In genomic region chr17:34029150-34029889, GRCm38 (mm10) we compare ENCODE assay signal across 9 mouse cellular contexts. TPM values are rescaled to one million over a fixed set of nuclear protein-coding genes. Genes with fewer than 3 reads are reported as not detected.
DNase-seq lines count a peak whose midpoint lies in the region; ATAC-seq and TF ChIP-seq lines count a peak whose summit lies in the region.
"Had no signal": no experiment of that assay in that cellular context is flagged by ENCODE, and none has a peak within 500 bp of the region (broad histone marks: within the 10 kb centered on the region; RNA-seq: fewer than 3 reads in every experiment).

No protein-coding gene starts in this region.

- peak overlapping the region; percentile 97 for H3K4me2 ChIP-seq in kidney, embryonic 16.5 days (replicated peaks; ENCODE audit: low read depth, low read length)
- H3K4me2 ChIP-seq in embryonic facial prominence, embryonic 14.5 days (ENCODE audit: low read depth, low read length), result peak overlapping the region; percentile 98
- H3K4me2 ChIP-seq in hindbrain, embryonic 14.5 days (replicated peaks), result peak overlapping the region; percentile 83
- H3K4me2 ChIP-seq in midbrain, embryonic 16.5 days (ENCODE audit: low read length), result peak overlapping the region; percentile 78; the same call in 1 of the 2 replicates

- peak overlapping the region; percentile 88 for H3K4me3 ChIP-seq in kidney, embryonic 16.5 days (ENCODE audit: low read length)
- H3K4me3 ChIP-seq in kidney, adult 2 months (ENCODE audit: insufficient read depth, low read depth, low read length), result no peak overlapping the region
- peak overlapping the region; percentile 88 for H3K4me3 ChIP-seq in embryonic facial prominence, embryonic 14.5 days (ENCODE audit: low read depth, low read length)
- H3K4me3 ChIP-seq in hindbrain, embryonic 14.5 days (replicated peaks; ENCODE audit: low read length), result 0 out of 2 replicates have a peak overlapping the region, but pooled peaks have one; percentile 90
- peak overlapping the region; percentile 81; the same call in 1 of the 2 replicates for H3K4me3 ChIP-seq in midbrain, embryonic 16.5 days (ENCODE audit: low read depth, low read length)

- no peaks in the 10 kb centered on the region for H3K9me3 ChIP-seq in kidney, embryonic 16.5 days (ENCODE audit: low read length)
- no peaks in the 10 kb centered on the region for H3K9me3 ChIP-seq in embryonic facial prominence, embryonic 14.5 days (ENCODE audit: control insufficient read depth, low read length)
- no peaks in the 10 kb centered on the region for H3K9me3 ChIP-seq in hindbrain, embryonic 14.5 days (ENCODE audit: control insufficient read depth, low read length)
- no peaks in the 10 kb centered on the region for H3K9me3 ChIP-seq in midbrain, embryonic 16.5 days (replicated peaks; ENCODE audit: control insufficient read depth, low read length, poor library complexity, severe bottlenecking)

- peak overlapping the region; percentile 92 for H3K9ac ChIP-seq in kidney, embryonic 16.5 days (replicated peaks; ENCODE audit: low read length)
- peak overlapping the region; percentile 95 for H3K9ac ChIP-seq in embryonic facial prominence, embryonic 14.5 days (ENCODE audit: low read depth, low read length)
- H3K9ac ChIP-seq in hindbrain, embryonic 14.5 days, result no peak overlapping the region
- H3K9ac ChIP-seq in midbrain, embryonic 16.5 days (ENCODE audit: low read depth, low read length), result no peak overlapping the region; the same call in 1 of the 2 replicates

- 89% methylated on average over 18 of the region's 18 CpGs for WGBS in kidney, embryonic 16.5 days
- 85% methylated on average over 18 of the region's 18 CpGs for WGBS in kidney, adult 2 months
- WGBS in embryonic facial prominence, embryonic 14.5 days, result 90% methylated on average over 18 of the region's 18 CpGs
- WGBS in hindbrain, embryonic 14.5 days, result 90% methylated on average over 18 of the region's 18 CpGs
- 80% methylated on average over 18 of the region's 18 CpGs for WGBS in midbrain, embryonic 16.5 days

- peak overlapping the region; percentile 92; the same call in 1 of the 2 replicates for H3K27ac ChIP-seq in kidney, embryonic 16.5 days (ENCODE audit: low read length)
- H3K27ac ChIP-seq in kidney, adult 2 months (ENCODE audit: insufficient read depth, low read depth, low read length), result no peak overlapping the region
- H3K27ac ChIP-seq in embryonic facial prominence, embryonic 14.5 days (replicated peaks; ENCODE audit: low read depth, low read length), result no peak overlapping the region
- H3K27ac ChIP-seq in hindbrain, embryonic 14.5 days, result no peak overlapping the region
- no peak overlapping the region for H3K27ac ChIP-seq in midbrain, embryonic 16.5 days (ENCODE audit: low read length)

- peaks cover 23% of the 10 kb centered on the region for H3K36me3 ChIP-seq in kidney, embryonic 16.5 days (ENCODE audit: insufficient read depth, low read length)
- no peaks in the 10 kb centered on the region for H3K36me3 ChIP-seq in kidney, adult 2 months (ENCODE audit: control insufficient read depth, insufficient read depth, low read length)
- peaks cover 33% of the 10 kb centered on the region for H3K36me3 ChIP-seq in embryonic facial prominence, embryonic 14.5 days (ENCODE audit: control insufficient read depth, insufficient read depth, low read length)
- H3K36me3 ChIP-seq in hindbrain, embryonic 14.5 days (replicated peaks; ENCODE audit: control insufficient read depth, insufficient read depth), result peaks cover 30% of the 10 kb centered on the region
- peaks cover 8% of the 10 kb centered on the region for H3K36me3 ChIP-seq in midbrain, embryonic 16.5 days (ENCODE audit: control insufficient read depth, insufficient read depth, low read length)

- no peak for ATAC-seq in kidney, embryonic 16.5 days (ENCODE audit: low FRiP score, low TSS enrichment)
- no peak for ATAC-seq in embryonic facial prominence, embryonic 14.5 days (ENCODE audit: low read depth)
- ATAC-seq in hindbrain, embryonic 14.5 days (ENCODE audit: low FRiP score), result no peak
- ATAC-seq in midbrain, embryonic 16.5 days, result no peak

- H3K27me3 ChIP-seq in kidney, embryonic 16.5 days (ENCODE audit: insufficient read depth, low read length), result no peaks in the 10 kb centered on the region
- no peaks in the 10 kb centered on the region for H3K27me3 ChIP-seq in kidney, adult 2 months (replicated peaks; ENCODE audit: control insufficient read depth, insufficient read depth, low read length)
- no peaks in the 10 kb centered on the region for H3K27me3 ChIP-seq in embryonic facial prominence, embryonic 14.5 days (replicated peaks; ENCODE audit: control insufficient read depth, insufficient read depth, low read length)
- H3K27me3 ChIP-seq in hindbrain, embryonic 14.5 days (ENCODE audit: control insufficient read depth, insufficient read depth, low read length), result no peaks in the 10 kb centered on the region
- no peaks in the 10 kb centered on the region for H3K27me3 ChIP-seq in midbrain, embryonic 16.5 days (ENCODE audit: control insufficient read depth, insufficient read depth, low read depth, low read length)

- no peak for TF ChIP-seq CTCF in kidney, adult 2 months (conservative IDR thresholded peaks at IDR 0.05; ENCODE audit: insufficient read depth, insufficient read length, low read depth, low read length)

- no peak for TF ChIP-seq POLR2A in kidney, adult 2 months (IDR thresholded peaks at IDR 0.05; ENCODE audit: low read depth, low read length)

- no peak for DNase-seq in kidney, adult 2 months
- DNase-seq in embryonic facial prominence, embryonic 14.5 days (ENCODE audit: low spot score), result no peak
- DNase-seq in hindbrain, embryonic 14.5 days (ENCODE audit: low spot score), result no peak
- DNase-seq in layer of hippocampus, postnatal 25 days (ENCODE audit: extremely low spot score in 1 of 2, low spot score in 1 of 2), result no peak
- no peak for DNase-seq in urinary bladder, adult 18-20 months (ENCODE audit: low spot score in 2 of 2)
- DNase-seq in right cerebral cortex, postnatal 4 days, result no peak
- DNase-seq: kidney, postnatal 4 days had no signal

- peaks cover 65% of the 10 kb centered on the region for H3K4me1 ChIP-seq in kidney, embryonic 16.5 days (ENCODE audit: insufficient read depth, low read length)
- H3K4me1 ChIP-seq in kidney, adult 2 months (ENCODE audit: control insufficient read depth, insufficient read depth, low read length), result peaks cover 25% of the 10 kb centered on the region
- peaks cover 45% of the 10 kb centered on the region for H3K4me1 ChIP-seq in embryonic facial prominence, embryonic 14.5 days (ENCODE audit: control insufficient read depth, insufficient read depth, low read length)
- H3K4me1 ChIP-seq in hindbrain, embryonic 14.5 days (replicated peaks; ENCODE audit: control insufficient read depth, insufficient read depth, low read length), result peaks cover 60% of the 10 kb centered on the region
- H3K4me1 ChIP-seq in midbrain, embryonic 16.5 days (ENCODE audit: control insufficient read depth, insufficient read depth, low read length), result peaks cover 59% of the 10 kb centered on the region

RNA-seq across cellular contexts. Expression of gene H2-Ke6, which starts 1.5 kb away (rescaled TPM):
- 52.9 and 54.0 TPM in 2 replicates for polyA plus RNA-seq in kidney, embryonic 16.5 days (2015; fragmentation: Nextera tagmentation; extraction: Ambion mirVana)
- 165 and 208 TPM in 2 replicates for polyA plus RNA-seq in kidney, adult 2 months (2012; rRNA removed)
- polyA plus RNA-seq in embryonic facial prominence, embryonic 14.5 days (2014; fragmentation: Nextera tagmentation; extraction: Ambion mirVana), result 41.3 and 46.1 TPM in 2 replicates
- polyA plus RNA-seq in hindbrain, embryonic 14.5 days (2014; fragmentation: Nextera tagmentation; extraction: Ambion mirVana), result 64.3 and 67.3 TPM in 2 replicates
- 60.1 and 61.3 TPM in 2 replicates for polyA plus RNA-seq in midbrain, embryonic 16.5 days (2015; fragmentation: Nextera tagmentation; extraction: Ambion mirVana)
- total RNA-seq in layer of hippocampus, postnatal 25 days (2021), result 10 to 100 TPM; 54.3 to 63.9 TPM

RNA-seq across cellular contexts. Expression of gene Slc39a7, which starts 2.2 kb away (rescaled TPM):
- 227 and 231 TPM in 2 replicates for polyA plus RNA-seq in kidney, embryonic 16.5 days (2015; fragmentation: Nextera tagmentation; extraction: Ambion mirVana)
- polyA plus RNA-seq in kidney, adult 2 months (2012; rRNA removed), result 90.4 and 106 TPM in 2 replicates
- 118 and 125 TPM in 2 replicates for polyA plus RNA-seq in embryonic facial prominence, embryonic 14.5 days (2014; fragmentation: Nextera tagmentation; extraction: Ambion mirVana)
- 87.1 and 97.0 TPM in 2 replicates for polyA plus RNA-seq in hindbrain, embryonic 14.5 days (2014; fragmentation: Nextera tagmentation; extraction: Ambion mirVana)
- 163 and 175 TPM in 2 replicates for polyA plus RNA-seq in midbrain, embryonic 16.5 days (2015; fragmentation: Nextera tagmentation; extraction: Ambion mirVana)
- total RNA-seq in layer of hippocampus, postnatal 25 days (2021), result 10 to 100 TPM; 94.3 to 95.5 TPM

RNA-seq across cellular contexts. Expression of gene Rxrb, which starts 2.3 kb away (rescaled TPM):
- polyA plus RNA-seq in kidney, embryonic 16.5 days (2015; fragmentation: Nextera tagmentation; extraction: Ambion mirVana), result 52.7 and 56.7 TPM in 2 replicates
- polyA plus RNA-seq in kidney, adult 2 months (2012; rRNA removed), result 49.3 and 59.2 TPM in 2 replicates
- polyA plus RNA-seq in embryonic facial prominence, embryonic 14.5 days (2014; fragmentation: Nextera tagmentation; extraction: Ambion mirVana), result 26.0 and 29.2 TPM in 2 replicates
- 32.2 and 34.5 TPM in 2 replicates for polyA plus RNA-seq in hindbrain, embryonic 14.5 days (2014; fragmentation: Nextera tagmentation; extraction: Ambion mirVana)
- polyA plus RNA-seq in midbrain, embryonic 16.5 days (2015; fragmentation: Nextera tagmentation; extraction: Ambion mirVana), result 54.0 and 55.9 TPM in 2 replicates
- total RNA-seq in layer of hippocampus, postnatal 25 days (2021), result 10 to 100 TPM; 76.0 to 83.6 TPM

RNA-seq across cellular contexts. Expression of gene Ring1, which starts 4.8 kb away (rescaled TPM):
- 14.7 and 18.7 TPM in 2 replicates for polyA plus RNA-seq in kidney, embryonic 16.5 days (2015; fragmentation: Nextera tagmentation; extraction: Ambion mirVana)
- 30.4 and 36.3 TPM in 2 replicates for polyA plus RNA-seq in kidney, adult 2 months (2012; rRNA removed)
- polyA plus RNA-seq in embryonic facial prominence, embryonic 14.5 days (2014; fragmentation: Nextera tagmentation; extraction: Ambion mirVana), result 6.0 and 7.2 TPM in 2 replicates
- polyA plus RNA-seq in hindbrain, embryonic 14.5 days (2014; fragmentation: Nextera tagmentation; extraction: Ambion mirVana), result 6.3 and 7.8 TPM in 2 replicates
- 17.9 and 18.2 TPM in 2 replicates for polyA plus RNA-seq in midbrain, embryonic 16.5 days (2015; fragmentation: Nextera tagmentation; extraction: Ambion mirVana)
- 10 to 100 TPM; 37.1 to 44.3 TPM for total RNA-seq in layer of hippocampus, postnatal 25 days (2021)

RNA-seq across cellular contexts. Expression of gene Col11a2, which starts 9.9 kb away (rescaled TPM):
- polyA plus RNA-seq in kidney, embryonic 16.5 days (2015; fragmentation: Nextera tagmentation; extraction: Ambion mirVana), result 3.2 and 3.7 TPM in 2 replicates
- 0.35 and 0.39 TPM in 2 replicates for polyA plus RNA-seq in kidney, adult 2 months (2012; rRNA removed)
- polyA plus RNA-seq in embryonic facial prominence, embryonic 14.5 days (2014; fragmentation: Nextera tagmentation; extraction: Ambion mirVana), result 53.9 and 64.3 TPM in 2 replicates
- polyA plus RNA-seq in hindbrain, embryonic 14.5 days (2014; fragmentation: Nextera tagmentation; extraction: Ambion mirVana), result 2.7 and 3.4 TPM in 2 replicates
- 3.6 and 4.4 TPM in 2 replicates for polyA plus RNA-seq in midbrain, embryonic 16.5 days (2015; fragmentation: Nextera tagmentation; extraction: Ambion mirVana)
- 10 to 100 TPM; 23.5 to 25.3 TPM for total RNA-seq in layer of hippocampus, postnatal 25 days (2021)

Comparison
In these comparisons a context has a peak if more than half of its experiments do, and no peak if none do; other contexts are left out.
1. H3K9ac ChIP-seq: peak in kidney, embryonic 16.5 days (single experiment) and embryonic facial prominence, embryonic 14.5 days (single experiment); none in hindbrain, embryonic 14.5 days (single experiment) and midbrain, embryonic 16.5 days (single experiment).
2. Peak in every context shown above with its lines, with median percentiles within 50 percentile points of each other: H3K4me2 ChIP-seq.